Mouse (Mus musculus) brown adipose tissue, adult 24 weeks (tissue): ENCODE results near the gene Ipo13. TPM values are rescaled to one million over a fixed set of nuclear protein-coding genes. Genes with fewer than 3 reads are reported as not detected.

ENCODE experiments used
- H3K27ac ChIP-seq: fragments of 200-500 bp; replicated peaks from 2 replicates; pipeline ENCODE4 v1.5.1; 2012; ENCODE audit warnings: low read depth, mild to moderate bottlenecking, low read length
- H3K4me1 ChIP-seq: fragments of 200-500 bp; 2 replicates; pipeline ENCODE4 v1.6.1; 2012; ENCODE audit warnings: low read length, mixed read lengths; ENCODE audit not compliant: control insufficient read depth, insufficient read depth, insufficient read length
- H3K4me3 ChIP-seq: fragments of 200-500 bp; 2 replicates; pipeline ENCODE4 v1.5.1; 2012; ENCODE audit warnings: low read depth, mild to moderate bottlenecking, low read length, moderate library complexity; ENCODE audit not compliant: insufficient read depth
- polyA plus RNA-seq: library from polyadenylated mRNA; stranded (reverse); fragments of >200 nt; gene quantifications from 2 replicates; pipeline ENCODE4 v1.2.4, GENCODE M21; 2012; ENCODE audit not compliant: missing spikeins, insufficient read depth, insufficient read length

Ipo13 gene
- polyA plus RNA-seq, 1 experiment, result 28.3 TPM

DNA sequence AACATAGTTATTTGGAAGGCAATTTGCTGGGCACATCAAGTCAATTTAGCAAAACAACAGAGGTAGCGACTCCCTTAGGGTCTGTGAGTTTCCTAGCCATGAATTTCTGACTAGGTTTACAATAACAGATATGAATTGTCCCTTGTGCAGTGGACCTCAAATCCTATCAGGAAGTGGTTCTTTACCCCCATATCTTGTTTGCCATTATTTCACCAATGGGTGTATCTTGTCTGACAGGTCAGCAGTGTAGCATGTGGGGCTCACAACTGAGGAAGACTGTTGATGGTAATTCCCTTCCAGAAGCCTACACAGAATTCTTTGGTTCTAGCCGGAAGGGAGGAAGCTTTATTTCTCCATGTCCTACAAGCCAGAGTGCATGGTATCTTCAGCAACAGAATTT is 6.6 kb upstream of the Ipo13 start:
- Histone ChIP-seq H3K27ac (no peak overlapping the region), H3K4me3 (no peak overlapping the region), H3K4me1 (no peaks in the 10 kb centered on the region)

DNA sequence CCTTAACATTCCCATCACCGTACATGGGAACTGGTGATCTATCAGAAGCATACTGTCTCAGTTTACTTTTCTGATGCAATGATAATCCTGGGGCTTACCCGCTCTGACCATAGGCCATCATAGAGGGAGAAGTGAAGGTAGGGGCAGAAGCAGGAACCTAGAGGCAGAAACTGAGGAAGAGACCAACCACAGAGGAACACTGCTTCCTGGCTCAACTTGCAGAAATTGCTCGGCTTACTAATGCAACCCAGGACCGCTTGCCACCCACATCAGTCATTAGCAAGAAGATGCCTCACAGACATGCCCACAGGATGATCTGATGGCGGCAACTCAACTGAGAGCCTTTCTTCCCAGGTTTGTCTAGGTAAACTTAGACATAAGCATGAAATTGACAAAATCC is 4.0 kb upstream of the Ipo13 start:
- Histone ChIP-seq H3K4me3 (no peak overlapping the region), H3K27ac (no peak overlapping the region), H3K4me1 (peaks cover 4% of the 10 kb centered on the region)

DNA sequence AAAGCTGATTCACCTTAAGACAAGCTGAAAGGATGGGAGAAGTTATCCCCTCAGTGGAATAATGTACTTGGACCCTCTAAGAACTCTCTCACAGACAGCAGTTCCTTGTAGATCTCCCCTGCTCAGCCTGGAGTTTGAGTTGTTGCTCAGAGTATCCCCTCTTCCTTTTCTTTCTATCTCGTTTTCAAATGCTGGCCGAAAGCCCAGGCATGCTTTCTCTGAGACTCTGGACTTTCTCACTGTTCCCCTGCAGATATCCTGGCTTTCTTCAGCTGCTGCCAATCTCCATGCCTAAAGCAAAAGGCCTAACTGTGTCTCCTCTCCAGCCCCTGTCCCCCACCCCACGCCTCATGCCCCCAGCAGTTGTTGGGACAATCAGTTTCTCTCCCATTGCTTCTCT is 3.5 kb upstream of the Ipo13 start:
- Histone ChIP-seq H3K4me1 (peaks cover 8% of the 10 kb centered on the region), H3K4me3 (no peak overlapping the region), H3K27ac (no peak overlapping the region)

DNA sequence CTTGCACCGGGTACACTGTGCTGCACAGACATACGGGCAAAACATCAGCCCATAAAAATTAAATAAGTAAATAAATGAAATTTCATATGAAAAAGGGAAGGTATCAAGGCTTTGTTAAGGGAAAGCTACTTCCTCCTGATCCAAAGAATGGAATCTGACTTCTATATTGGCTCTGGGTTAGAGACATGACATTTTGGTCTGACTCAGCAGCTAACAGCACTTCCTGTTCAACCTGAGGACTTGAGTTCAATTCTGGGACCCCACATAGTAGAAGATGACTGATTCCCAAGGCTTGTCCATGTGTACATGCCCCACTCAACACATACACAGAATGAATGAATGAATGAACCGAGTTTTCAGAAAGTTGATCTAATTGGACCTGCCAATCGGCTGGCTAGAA is 3.0 kb upstream of the Ipo13 start:
- Histone ChIP-seq H3K4me3 (no peak overlapping the region), H3K27ac (no peak overlapping the region)

DNA sequence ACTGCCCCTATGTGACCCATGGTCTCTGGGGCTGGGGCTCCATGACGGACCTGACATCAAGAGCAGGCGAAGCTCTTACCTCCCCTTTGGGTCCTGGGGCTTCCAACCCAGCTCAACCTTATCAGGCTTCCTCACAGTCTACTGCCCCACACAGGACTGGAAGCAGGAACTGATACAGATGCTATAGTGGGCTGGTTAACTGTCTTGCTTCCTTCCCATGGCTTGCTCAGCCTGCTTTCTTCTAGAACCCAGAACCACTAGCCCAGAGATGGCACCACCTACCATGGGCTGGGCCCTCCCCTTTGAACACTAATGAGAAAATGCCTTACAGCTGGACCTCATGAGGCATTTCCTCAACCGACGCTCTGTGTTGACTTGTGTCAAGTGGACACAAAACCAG is 2.6 kb upstream of the Ipo13 start:
- peaks cover 12% of the 10 kb centered on the region for H3K4me1 ChIP-seq
- H3K4me3 ChIP-seq, result no peak overlapping the region
- H3K27ac ChIP-seq, result no peak overlapping the region

More for the DNA sequence above, 3.0 kb upstream of the Ipo13 start:
- H3K4me1 ChIP-seq, result peaks cover 9% of the 10 kb centered on the region

DNA sequence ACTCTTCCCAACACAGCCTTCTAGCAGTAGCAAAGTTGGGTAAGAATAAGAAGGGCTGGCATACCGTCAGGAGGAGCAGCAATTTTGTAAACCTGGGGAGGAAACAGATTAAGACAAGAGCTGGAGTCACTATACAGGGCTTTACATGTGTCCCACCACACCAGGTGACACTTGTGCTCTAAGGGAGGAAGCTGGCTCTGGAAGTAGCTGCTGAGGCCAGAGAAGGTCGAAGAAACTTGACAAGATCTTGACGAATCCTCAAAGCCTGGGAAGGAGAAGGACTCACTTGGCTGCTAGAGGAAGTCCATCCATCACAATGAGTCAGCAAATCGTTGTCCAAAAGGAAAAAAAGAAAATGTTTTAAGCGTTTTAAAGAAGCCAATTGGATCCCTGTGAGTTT is 1.6 kb upstream of the Ipo13 start:
- Histone ChIP-seq H3K4me1 (peaks cover 12% of the 10 kb centered on the region), H3K27ac (peak overlapping the region; percentile 24; the same call in 1 of the 2 replicates), H3K4me3 (no peak overlapping the region)

DNA sequence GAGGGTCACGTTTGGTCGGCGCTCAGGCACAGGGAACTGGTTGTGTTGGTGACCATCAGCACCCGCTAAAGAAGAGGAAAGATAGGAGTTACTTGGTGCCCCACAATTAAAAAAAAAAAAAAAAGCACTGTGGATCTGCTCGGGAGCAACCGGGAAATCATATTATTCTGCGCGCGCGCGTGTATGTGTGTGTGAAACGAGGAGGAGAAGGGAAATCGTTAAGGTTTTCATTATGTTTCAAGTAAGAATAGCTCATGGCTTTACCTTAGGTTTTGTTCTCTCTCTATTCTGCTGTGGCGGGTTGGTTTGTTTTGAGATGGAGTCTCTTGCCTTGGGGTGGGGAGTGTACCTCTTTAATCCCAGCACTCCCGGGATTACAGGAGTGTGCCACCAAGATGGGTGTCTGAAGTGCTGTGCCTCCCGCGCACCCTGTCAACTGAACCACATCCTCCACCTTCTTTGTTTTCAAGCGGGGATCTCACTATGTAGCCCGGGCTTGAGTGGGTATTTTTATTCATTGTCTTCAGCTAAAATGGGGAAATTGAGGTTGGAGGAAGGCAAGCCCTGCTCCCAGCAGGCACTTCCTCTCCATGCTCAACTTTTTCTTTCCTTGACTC is 798 bp upstream of the Ipo13 start:
- Histone ChIP-seq H3K4me1 (peaks cover 12% of the 10 kb centered on the region), H3K4me3 (peak overlapping the region; percentile 94), H3K27ac (0 out of 2 replicates have a peak overlapping the region, but pooled peaks have one; percentile 10)

DNA sequence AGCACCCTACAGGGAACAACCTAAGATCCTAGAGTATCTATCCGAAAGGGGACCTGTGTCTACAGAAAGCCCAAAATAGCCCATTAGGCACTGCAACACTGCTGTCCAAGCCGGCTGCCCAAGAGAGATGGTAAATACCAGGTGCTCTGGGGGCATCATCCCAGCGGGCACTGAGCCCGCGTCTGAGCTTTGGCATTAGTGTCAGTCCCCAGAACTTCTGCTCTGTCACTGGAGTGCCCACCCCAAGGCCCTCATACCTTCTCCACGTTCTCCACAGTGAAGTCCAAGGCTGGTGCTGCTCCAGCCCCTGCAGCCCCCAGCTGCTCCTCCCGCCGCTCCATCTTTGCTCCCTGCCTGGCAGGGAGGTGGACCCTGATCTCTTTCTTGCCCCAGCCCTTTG is 768 bp downstream of the Ipo13 start:
- Histone ChIP-seq H3K4me3 (peak overlapping the region; percentile 94), H3K4me1 (peaks cover 13% of the 10 kb centered on the region), H3K27ac (no peak overlapping the region)

DNA sequence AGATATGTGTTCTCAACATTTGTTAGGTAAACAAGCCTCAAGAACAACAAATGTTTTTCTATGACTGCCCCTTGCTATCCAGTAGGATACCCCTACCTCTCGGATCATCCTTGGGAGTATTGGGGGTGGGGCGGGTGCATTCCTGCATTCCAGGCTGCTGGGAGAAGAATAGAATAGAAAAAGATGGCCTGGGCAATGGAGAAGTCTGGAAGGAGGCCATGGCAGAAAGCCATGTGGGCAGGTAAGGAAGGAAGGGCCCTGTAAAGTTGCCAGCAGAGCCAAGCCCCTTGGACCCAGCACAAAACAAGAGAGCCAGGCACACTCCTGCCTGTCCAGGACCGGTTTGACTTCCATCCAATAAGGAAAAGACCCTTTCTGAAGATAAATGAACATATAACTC is 1.4 kb downstream of the Ipo13 start:
- Histone ChIP-seq H3K4me3 (peak overlapping the region; percentile 94), H3K4me1 (peaks cover 15% of the 10 kb centered on the region), H3K27ac (no peak overlapping the region)

DNA sequence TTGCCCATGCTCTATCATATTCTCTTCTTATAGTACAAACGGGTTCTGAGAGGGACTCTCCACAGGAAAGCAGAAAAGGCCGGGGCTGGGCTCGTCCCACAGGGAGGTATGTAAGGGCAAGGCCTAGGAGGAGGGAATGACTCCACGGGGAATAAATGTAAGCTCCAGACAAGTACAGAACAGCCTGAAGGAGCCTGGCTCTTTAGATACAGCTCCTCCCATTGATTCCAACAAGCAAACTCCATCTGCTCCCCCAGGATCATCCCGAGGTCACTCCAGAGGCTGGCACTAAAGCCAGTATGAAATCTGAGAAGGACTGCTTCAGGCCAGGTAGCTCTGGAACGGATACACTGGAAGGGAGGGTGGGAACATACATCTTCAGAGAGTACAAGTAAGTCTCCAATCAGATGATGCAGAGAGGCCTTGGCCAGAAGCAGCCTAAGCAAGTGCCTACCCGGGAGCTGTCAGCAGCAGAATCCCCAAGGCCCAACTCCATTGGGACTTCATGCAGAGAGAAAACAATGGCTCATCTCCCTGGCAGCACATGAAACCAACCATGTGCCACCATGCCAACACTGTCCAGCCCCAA is 2.0 kb downstream of the Ipo13 start:
- Histone ChIP-seq H3K4me1 (peaks cover 20% of the 10 kb centered on the region), H3K4me3 (0 out of 2 replicates have a peak overlapping the region, but pooled peaks have one; percentile 13), H3K27ac (no peak overlapping the region)

DNA sequence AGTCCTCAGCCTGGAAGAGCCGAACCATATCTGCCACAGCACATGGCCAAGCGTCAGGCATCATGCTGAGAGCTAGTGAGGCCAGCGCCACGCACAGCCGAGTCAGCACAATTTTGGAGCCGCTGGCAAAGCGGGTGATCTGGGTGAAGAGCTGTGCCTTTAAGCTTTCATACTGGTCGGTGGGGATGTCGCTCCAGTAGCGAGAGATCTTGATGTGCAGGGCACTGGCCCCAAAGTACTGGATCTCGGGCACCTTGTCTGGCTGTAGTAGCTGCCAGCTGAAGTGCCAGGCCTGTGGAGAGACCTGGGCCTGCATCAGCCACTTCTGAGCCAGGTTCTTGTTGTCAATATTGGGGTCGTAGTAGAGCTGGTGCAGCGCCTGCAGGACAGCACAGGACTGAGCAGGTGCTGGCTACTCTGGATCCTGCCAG is 2.7 kb downstream of the Ipo13 start:
- H3K27ac ChIP-seq, result no peak overlapping the region
- H3K4me1 ChIP-seq, result peaks cover 20% of the 10 kb centered on the region

DNA sequence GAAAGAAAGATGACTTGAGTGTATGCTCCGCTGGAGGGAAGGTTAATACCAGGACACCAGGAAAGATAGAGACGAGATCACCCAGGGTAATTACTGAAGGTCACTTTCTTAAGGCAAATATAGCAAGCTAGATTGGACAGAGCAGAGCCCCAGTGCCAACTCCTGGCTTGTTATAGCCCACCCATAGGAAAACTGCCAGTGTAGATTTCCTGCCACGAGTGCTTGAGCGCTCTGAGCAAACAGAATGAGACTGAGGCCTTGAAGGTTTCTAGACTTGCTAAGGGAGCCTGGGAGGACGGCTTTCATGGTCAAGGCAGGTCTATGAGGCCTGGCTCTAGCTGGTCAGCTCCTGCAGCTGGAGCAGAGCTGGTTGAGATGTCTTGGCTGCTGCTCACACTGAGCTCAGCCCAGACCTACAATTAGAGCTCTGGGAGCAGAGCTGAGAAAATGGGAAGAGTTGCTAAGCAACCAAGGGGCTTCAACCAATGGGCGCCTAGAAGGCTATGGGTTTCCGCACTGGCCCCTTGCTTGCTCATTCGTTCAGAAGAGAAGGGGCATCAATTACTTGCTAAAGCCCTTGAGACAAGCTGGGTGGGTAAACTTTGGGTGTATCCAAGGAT is 5.9 kb downstream of the Ipo13 start:
- no peak overlapping the region for H3K4me3 ChIP-seq
- peaks cover 22% of the 10 kb centered on the region for H3K4me1 ChIP-seq
- H3K27ac ChIP-seq, result peak overlapping the region; percentile 82; the same call in 1 of the 2 replicates

More for the DNA sequence above, 2.7 kb downstream of the Ipo13 start:
- H3K4me3 ChIP-seq, result no peak overlapping the region

DNA sequence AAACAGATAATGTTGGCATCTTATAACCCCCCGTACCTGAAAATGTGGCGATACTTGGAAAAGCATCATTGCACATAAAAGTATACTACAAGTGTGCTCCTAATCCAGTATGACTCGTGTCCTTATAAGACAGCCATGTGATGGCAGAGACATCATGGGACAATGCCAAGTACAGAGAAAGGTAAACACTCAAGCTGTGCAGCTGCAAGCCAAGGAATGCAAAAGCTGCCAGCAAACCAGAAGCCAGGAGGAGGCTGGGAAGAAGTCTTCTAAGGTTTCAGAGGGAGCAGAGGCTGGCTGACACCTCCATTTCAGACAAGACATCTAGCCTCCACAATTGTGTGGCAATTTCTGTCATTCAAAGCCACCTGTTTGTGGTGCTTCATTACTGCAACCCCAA is 8.6 kb downstream of the Ipo13 start:
- Histone ChIP-seq H3K4me1 (peaks cover 12% of the 10 kb centered on the region), H3K4me3 (no peak overlapping the region), H3K27ac (peak overlapping the region; percentile 49; the same call in 1 of the 2 replicates)

DNA sequence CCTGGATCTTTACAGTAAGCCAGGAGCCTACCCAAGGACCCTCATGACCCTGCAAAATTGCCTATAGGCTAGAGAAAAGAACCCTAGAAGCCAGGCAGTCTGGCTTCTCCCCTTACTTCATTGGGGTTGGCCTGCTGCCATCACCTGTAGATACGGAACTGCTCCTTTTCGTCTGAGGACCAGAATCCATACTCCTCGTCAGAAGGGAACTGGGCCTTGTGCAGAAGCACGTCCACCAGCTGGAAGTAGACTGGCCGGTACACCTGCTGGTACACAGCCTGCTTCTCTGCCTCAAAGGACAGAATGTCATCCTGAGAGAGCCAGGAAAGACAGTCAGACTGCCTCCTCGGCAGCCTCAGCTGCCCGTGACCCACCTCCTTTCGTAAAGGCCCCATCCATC is 10.0 kb downstream of the Ipo13 start:
- H3K4me1 ChIP-seq, result peaks cover 12% of the 10 kb centered on the region
- no peak overlapping the region for H3K27ac ChIP-seq
- no peak overlapping the region for H3K4me3 ChIP-seq

DNA sequence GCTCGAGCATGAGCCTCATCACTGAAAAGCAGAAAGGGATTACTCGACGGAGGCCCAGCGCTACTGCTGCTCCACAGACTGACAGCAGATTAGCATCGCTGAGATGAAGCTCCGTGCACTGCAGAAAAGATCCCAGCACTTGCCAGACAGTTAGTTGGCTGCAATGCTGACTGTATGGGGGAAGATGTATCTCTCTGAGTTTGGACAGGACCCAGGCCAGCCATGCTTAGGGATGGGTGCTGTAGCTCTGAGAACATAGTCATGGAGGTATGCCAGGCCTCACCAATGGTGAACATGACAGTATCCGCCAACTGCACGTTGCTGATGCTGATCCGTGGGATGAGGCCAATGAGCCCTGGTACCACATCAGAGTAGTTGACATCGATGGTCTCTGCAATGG is 10.7 kb downstream of the Ipo13 start:
- Histone ChIP-seq H3K4me3 (no peak overlapping the region), H3K27ac (no peak overlapping the region), H3K4me1 (peaks cover 11% of the 10 kb centered on the region)

DNA sequence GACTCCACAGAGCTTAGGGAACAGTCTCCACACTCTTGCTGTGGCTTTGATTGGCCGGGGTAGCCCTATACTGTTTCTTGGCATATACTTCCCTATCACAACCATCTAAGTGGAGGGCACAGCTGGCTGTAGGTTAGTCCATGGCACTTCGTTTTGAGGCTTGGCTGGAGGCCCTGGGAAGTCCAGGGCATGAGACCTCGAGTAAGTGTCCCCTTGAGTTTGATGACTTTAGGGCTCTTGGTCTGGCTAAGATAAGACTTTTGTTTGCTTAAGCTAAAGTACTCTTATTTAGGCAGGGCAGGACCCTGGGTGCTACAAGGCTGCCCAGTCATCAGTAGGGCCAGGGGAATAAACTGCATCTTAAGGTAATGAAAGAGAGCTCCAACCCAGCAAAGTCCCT is 16.7 kb downstream of the Ipo13 start:
- H3K4me3 ChIP-seq, result no peak overlapping the region
- H3K4me1 ChIP-seq, result no peaks in the 10 kb centered on the region
- H3K27ac ChIP-seq, result no peak overlapping the region
